Mouse (Mus musculus) left cerebral cortex, adult 9 months (tissue): ENCODE results near the gene Olfm3.

ENCODE experiments used
- DNase-seq, 2 experiments: peaks; one replicate each; pipeline ENCODE4 v3.0.0; 2022; ENCODE audit warnings: low spot score in 2 of 2

Gene Olfm3

GRCm38 (mm10) chr3:115080428-115081181, 176.7 kb downstream of the Olfm3 start:
- DNase-seq: no peak

- DNase-seq: no peak
Observed at GRCm38 (mm10) chr3:115081371-115081770, 177.5 kb downstream of the Olfm3 start.

GRCm38 (mm10) chr3:115082947-115083346, 179.1 kb downstream of the Olfm3 start:
- no peak for DNase-seq

GRCm38 (mm10) chr3:115088281-115088680, 184.4 kb downstream of the Olfm3 start:
- DNase-seq: no peak

GRCm38 (mm10) chr3:115090670-115091069, 186.8 kb downstream of the Olfm3 start:
- DNase-seq: no peak

- no peak for DNase-seq
Observed at GRCm38 (mm10) chr3:115095496-115095895, 191.6 kb downstream of the Olfm3 start.

GRCm38 (mm10) chr3:115099590-115099989, 195.7 kb downstream of the Olfm3 start:
- no peak for DNase-seq

GRCm38 (mm10) chr3:115104155-115104801, 200.4 kb downstream of the Olfm3 start:
- DNase-seq: no peak

- no peak for DNase-seq
Observed at GRCm38 (mm10) chr3:115104802-115105493, 201.1 kb downstream of the Olfm3 start.

GRCm38 (mm10) chr3:115145722-115146121, 241.8 kb downstream of the Olfm3 start:
- no peak for DNase-seq

GRCm38 (mm10) chr3:115146244-115146643, 242.4 kb downstream of the Olfm3 start:
- no peak for DNase-seq

- no peak for DNase-seq
Observed at GRCm38 (mm10) chr3:115158903-115159473, 255.1 kb downstream of the Olfm3 start.

- DNase-seq: no peak
Observed at GRCm38 (mm10) chr3:115174625-115175024, 270.7 kb downstream of the Olfm3 start.
